Mouse (Mus musculus) kidney, embryonic 15.5 days (tissue): Measurements from ENCODE around the gene Rbms2. TPM values are rescaled to one million over a fixed set of nuclear protein-coding genes. Genes with fewer than 3 reads are reported as not detected.
A peak's percentile ranks its signal among the peaks of the same experiment; 100 is the strongest.
"Not testable (repeated sequence)": the region's sequence is repeated elsewhere in the genome, so short reads cannot be mapped to it uniquely, and the experiment has no call there.

Experiments used
- ATAC-seq: fragments of 200-750 bp; cut with Nextera tagmentation; replicated peaks from 2 replicates; pipeline ENCODE4 v1.8.0; 2017; ENCODE audit warnings: moderate TSS enrichment; ENCODE audit not compliant: low FRiP score
- H3K27ac ChIP-seq: fragments of 300-500 bp; sonication (generic); 2 replicates; pipeline ENCODE4 v1.5.1; 2015; ENCODE audit warnings: mild to moderate bottlenecking, inconsistent platforms
- H3K27me3 ChIP-seq: fragments of 300-500 bp; sonication (generic); 2 replicates; pipeline ENCODE4 v1.6.1; 2015; ENCODE audit warnings: inconsistent platforms
- H3K36me3 ChIP-seq: fragments of 300-500 bp; sonication (generic); 2 replicates; pipeline ENCODE4 v1.6.1; 2015; ENCODE audit warnings: inconsistent platforms
- H3K4me1 ChIP-seq: fragments of 300-500 bp; sonication (generic); 2 replicates; pipeline ENCODE4 v1.6.1; 2015; ENCODE audit warnings: inconsistent platforms
- H3K4me2 ChIP-seq: fragments of 300-500 bp; sonication (generic); 2 replicates; pipeline ENCODE4 v1.6.1; 2015; ENCODE audit warnings: moderate library complexity, mild to moderate bottlenecking, inconsistent platforms
- H3K4me3 ChIP-seq: fragments of 300-500 bp; sonication (generic); replicated peaks from 2 replicates; pipeline ENCODE4 v1.5.1; 2015; ENCODE audit warnings: mild to moderate bottlenecking, inconsistent platforms
- H3K9ac ChIP-seq: fragments of 300-500 bp; sonication (generic); 2 replicates; pipeline ENCODE4 v1.6.1; 2015; ENCODE audit warnings: mild to moderate bottlenecking, inconsistent platforms
- H3K9me3 ChIP-seq: fragments of 300-500 bp; sonication (generic); replicated peaks from 2 replicates; pipeline ENCODE4 v1.6.1; 2016; ENCODE audit warnings: inconsistent platforms
- WGBS: fragments of 180-500 bp; shearing (Covaris S2); methylation state at CpG from one replicate; pipeline ENCODE4 v1.1.7; 2015; ENCODE audit warnings: mixed read lengths; 5-methylcytosine and 5-hydroxymethylcytosine counted together
- polyA plus RNA-seq: library from polyadenylated mRNA; unstranded; fragments of >200 nt; fragmentation: Nextera tagmentation; extraction: Ambion mirVana; gene quantifications from 2 replicates; pipeline ENCODE4 v1.2.1, GENCODE M21; 2015

Rbms2 gene
- polyA plus RNA-seq, 1 experiment from 2014 or later = 42.8 TPM

DNA sequence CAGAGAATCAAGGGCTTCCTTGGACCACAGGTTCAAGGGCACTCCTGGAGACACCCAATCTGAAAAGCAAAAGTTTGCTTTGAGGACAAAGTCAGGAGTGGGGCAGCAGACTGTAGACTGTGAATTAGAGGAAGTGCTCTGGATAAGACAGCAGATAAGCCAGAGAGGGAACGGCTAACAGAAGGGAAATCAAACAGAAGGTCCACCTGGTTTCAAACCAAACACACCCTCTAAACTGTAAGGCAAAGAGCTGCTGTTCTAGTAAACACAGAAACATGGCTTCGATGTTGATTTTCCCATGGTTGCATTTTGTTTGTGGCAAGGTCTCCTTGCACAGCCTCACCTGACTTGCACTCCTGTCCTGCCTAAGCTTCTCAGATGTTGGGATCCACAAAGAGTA is 11.4 kb upstream of the Rbms2 start:
- 67% methylated on average over 2 of the region's 2 CpGs for WGBS
- H3K9me3 ChIP-seq = no peaks in the 10 kb centered on the region
- H3K27ac ChIP-seq = no peak overlapping the region
- ATAC-seq = no peak
- peaks cover 23% of the 10 kb centered on the region for H3K27me3 ChIP-seq
- peaks cover 18% of the 10 kb centered on the region for H3K4me1 ChIP-seq
- no peaks in the 10 kb centered on the region for H3K36me3 ChIP-seq
- H3K4me2 ChIP-seq = no peak overlapping the region
- no peak overlapping the region for H3K4me3 ChIP-seq
- H3K9ac ChIP-seq = no peak overlapping the region

DNA sequence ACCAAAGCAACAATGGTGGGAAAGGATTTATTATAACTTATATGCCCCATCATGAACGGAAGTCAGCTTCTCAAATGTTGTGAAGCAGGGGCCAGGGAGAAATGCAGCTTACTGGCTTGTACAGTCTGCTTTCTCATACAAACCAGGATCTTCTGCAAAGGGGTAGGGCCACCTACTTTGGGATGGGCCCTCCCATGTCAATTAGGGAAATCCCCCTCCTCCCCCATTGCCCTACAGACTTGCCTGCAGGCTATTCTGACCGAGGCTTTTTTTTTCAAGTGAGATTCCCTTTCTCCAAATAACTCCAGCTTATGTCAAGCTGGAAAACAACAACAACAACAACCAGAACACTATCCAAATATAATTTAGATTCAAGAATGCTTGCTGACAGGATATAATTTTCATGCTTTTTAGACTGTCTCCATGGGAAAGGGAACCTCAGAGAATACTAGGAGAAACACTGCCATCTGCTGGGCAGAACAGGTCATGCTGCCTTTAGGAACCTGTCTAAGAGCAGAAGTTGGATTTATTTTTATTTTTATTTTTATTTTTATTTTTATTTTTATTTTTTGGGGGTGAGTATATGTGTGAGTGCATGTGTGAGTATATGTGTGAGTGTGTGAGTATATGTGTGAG is 8.3 kb upstream of the Rbms2 start:
- H3K36me3 ChIP-seq = no peaks in the 10 kb centered on the region
- H3K9me3 ChIP-seq = no peaks in the 10 kb centered on the region
- no peak overlapping the region for H3K4me2 ChIP-seq
- no peak for ATAC-seq
- H3K27me3 ChIP-seq = peaks cover 4% of the 10 kb centered on the region; the same call in 1 of the 2 replicates
- H3K27ac ChIP-seq = peak overlapping the region; percentile 22; the same call in 1 of the 2 replicates
- 41% methylated on average over 2 of the region's 2 CpGs for WGBS
- H3K9ac ChIP-seq = no peak overlapping the region
- H3K4me3 ChIP-seq = no peak overlapping the region
- H3K4me1 ChIP-seq = peaks cover 4% of the 10 kb centered on the region

DNA sequence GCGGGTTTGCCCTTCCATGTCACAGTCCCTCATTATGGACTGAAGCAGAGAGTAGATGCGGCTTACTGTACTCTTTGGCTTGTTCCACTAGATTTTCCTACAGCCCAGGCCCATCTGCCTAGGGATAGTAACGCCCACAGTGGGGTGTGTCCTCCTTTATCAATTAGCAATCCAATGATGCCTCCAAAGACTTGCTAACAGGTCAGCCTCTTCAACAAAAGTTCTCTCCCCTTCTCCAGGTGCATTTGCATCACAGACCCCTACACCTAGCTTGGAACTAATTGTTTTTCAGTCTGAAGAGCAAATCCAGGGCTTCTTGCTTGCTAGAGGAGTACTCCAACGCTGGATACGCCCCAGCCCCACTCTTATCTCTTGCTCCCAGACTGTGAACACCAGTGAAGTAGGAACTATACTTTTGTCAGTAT is 7.1 kb upstream of the Rbms2 start:
- 67% methylated on average over 5 of the region's 5 CpGs for WGBS
- peaks cover 4% of the 10 kb centered on the region; the same call in 1 of the 2 replicates for H3K27me3 ChIP-seq
- H3K4me1 ChIP-seq = peaks cover 8% of the 10 kb centered on the region
- H3K4me2 ChIP-seq = no peak overlapping the region
- no peaks in the 10 kb centered on the region for H3K36me3 ChIP-seq
- ATAC-seq = no peak
- H3K4me3 ChIP-seq = no peak overlapping the region
- H3K9me3 ChIP-seq = no peaks in the 10 kb centered on the region
- no peak overlapping the region for H3K9ac ChIP-seq
- H3K27ac ChIP-seq = no peak overlapping the region

DNA sequence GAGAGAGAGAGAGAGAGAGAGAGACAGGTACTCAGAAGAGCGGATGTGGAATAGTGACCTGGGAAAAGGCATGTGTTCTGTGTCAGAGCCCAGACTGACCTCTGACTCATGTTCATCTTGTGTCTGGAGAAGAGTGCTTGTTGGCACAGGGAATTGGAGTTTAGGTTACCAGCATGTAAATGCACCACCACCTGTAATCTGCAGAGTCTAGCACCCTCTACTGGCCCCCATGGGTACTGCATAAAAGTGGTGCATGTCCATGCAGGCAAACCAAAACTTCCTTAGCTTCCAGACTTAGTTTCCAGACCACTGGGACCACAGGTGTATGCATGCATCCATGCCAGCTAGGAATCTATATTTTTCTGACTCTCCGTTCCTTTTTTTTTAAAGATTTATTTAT is 5.9 kb upstream of the Rbms2 start:
- Histone ChIP-seq H3K27ac (no peak overlapping the region), H3K9me3 (no peaks in the 10 kb centered on the region)

DNA sequence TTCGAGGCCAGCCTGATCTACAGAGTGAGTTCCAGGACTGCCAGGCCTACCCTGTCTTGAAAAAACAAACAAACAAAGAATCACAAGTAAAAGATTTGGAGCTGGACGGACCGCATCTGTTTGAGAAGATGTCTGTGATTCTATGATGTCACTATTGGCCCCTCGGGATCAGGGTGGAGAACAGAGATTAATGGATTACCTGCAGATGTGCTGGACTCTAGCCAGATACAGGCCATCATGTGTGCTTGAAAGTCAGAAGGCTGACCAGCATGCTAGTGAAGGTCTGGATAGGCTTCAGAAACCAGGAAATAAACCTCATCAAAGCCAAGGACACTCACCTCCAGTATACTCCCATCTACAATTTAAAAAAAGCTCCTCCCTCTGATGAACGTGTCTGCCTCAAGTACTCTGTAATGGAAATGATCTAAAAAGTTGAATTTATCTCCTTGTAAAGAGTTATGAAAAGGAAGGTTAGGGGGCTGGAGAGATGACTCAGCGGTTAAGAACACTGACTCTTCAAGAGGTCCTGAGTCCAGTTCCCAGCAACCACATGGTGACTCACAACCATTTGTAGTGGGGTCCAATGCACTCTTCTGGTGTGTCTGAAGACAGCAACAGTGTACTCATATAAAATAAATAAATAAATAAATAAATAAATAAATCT is 5.3 kb upstream of the Rbms2 start:
- no peak overlapping the region for H3K9ac ChIP-seq
- H3K27me3 ChIP-seq = no peaks in the 10 kb centered on the region
- no peak overlapping the region for H3K27ac ChIP-seq
- no peak overlapping the region for H3K4me2 ChIP-seq
- H3K4me1 ChIP-seq = peaks cover 10% of the 10 kb centered on the region
- no peak for ATAC-seq
- no peaks in the 10 kb centered on the region for H3K9me3 ChIP-seq
- WGBS = 65% methylated on average over 6 of the region's 6 CpGs
- no peak overlapping the region for H3K4me3 ChIP-seq
- no peaks in the 10 kb centered on the region for H3K36me3 ChIP-seq

More for the DNA sequence above, 5.9 kb upstream of the Rbms2 start:
- Histone ChIP-seq H3K9ac (no peak overlapping the region), H3K4me2 (no peak overlapping the region), H3K27me3 (0 out of 2 replicates have a peak, but pooled peaks cover under 1% of the 10 kb centered on the region), H3K4me3 (no peak overlapping the region), H3K36me3 (no peaks in the 10 kb centered on the region), H3K4me1 (peaks cover 8% of the 10 kb centered on the region)
- 46% methylated on average over 2 of the region's 2 CpGs for WGBS
- ATAC-seq = peak; percentile 66

DNA sequence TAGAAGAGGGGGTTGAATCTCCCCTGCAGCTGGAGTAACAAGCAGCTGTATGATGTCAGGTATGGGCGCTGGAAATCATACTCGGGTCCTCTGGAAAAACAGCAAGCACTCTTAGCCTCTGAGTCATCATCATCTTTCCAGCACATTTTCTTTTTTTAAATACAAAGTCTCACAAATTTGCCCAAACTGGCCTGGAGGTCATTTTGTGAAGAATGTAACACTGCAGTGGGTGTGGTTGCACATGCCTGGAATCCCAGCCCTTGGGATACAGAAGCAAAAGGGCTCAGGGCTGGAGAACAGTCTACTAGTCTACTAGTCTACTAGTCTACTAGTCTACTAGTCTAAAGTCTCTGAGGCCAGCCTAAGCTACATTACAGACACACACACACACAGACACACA is 4.2 kb upstream of the Rbms2 start:
- H3K4me2 ChIP-seq = no peak overlapping the region
- no peak for ATAC-seq
- no peaks in the 10 kb centered on the region for H3K36me3 ChIP-seq
- H3K4me3 ChIP-seq = no peak overlapping the region
- H3K4me1 ChIP-seq = peaks cover 21% of the 10 kb centered on the region
- 85% methylated on average over 2 of the region's 2 CpGs for WGBS
- no peak overlapping the region for H3K27ac ChIP-seq
- no peak overlapping the region for H3K9ac ChIP-seq
- no peaks in the 10 kb centered on the region for H3K9me3 ChIP-seq
- H3K27me3 ChIP-seq = no peaks in the 10 kb centered on the region

DNA sequence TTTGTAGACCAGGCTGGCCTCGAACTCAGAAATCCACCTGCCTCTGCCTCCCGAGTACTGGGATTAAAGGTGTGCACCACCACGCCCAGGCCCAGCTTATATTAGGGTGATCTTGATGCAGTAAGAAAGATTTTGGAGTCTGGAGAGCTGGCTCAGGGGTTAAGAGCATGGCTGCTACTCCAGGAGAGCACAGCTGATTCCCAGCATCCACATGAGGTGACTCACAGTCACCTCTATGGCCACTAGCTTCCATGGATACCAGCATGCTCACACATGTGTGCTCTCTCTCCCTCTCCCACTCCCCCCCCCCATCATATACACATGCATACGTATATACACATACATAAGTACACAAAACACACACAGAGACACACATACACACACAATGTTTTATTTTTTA is 2.8 kb downstream of the Rbms2 start:
- no peaks in the 10 kb centered on the region for H3K27me3 ChIP-seq
- H3K27ac ChIP-seq = no peak overlapping the region
- H3K36me3 ChIP-seq = no peaks in the 10 kb centered on the region
- no peak overlapping the region for H3K4me2 ChIP-seq
- H3K4me1 ChIP-seq = peaks cover 45% of the 10 kb centered on the region
- H3K9ac ChIP-seq = no peak overlapping the region
- WGBS = 92% methylated on average over 4 of the region's 4 CpGs
- no peak overlapping the region for H3K4me3 ChIP-seq
- no peak for ATAC-seq
- no peaks in the 10 kb centered on the region for H3K9me3 ChIP-seq

DNA sequence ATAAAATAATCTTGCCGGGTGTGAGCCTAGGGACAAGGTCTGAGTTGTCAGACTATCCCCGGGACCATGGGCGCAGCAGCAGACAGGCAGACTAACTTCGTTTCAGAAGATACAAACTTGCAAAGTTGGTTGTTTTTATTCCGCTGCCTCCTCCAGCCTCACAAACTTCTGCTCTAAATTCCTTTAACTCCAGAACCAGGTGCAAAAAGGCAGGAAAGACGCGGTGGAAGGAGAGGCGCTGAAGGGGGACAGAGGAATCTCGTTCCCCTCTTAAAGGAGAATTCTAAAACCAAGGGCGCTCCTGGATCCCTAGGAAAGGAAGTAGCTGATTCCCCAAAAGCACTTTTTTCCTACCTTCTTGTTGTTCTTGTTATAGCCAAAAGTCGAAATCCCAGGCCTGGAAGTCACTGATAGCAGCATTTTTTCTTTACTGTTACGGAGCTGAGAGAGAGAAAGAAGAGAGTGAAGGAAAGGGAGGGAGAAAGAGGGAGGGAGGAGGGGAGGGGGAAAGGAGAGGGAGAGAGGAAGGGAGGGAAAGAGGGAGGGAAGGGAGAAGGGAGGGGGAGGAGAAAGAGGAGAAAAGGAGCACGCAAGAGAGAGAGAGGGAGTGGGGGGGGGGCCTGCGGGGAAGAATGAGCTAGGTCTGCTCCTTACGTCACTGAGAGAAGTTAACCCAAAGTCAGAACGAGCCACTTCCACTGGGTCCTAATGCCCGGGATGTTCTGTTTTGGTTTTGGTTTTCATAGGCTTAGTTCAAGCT is 3.9 kb downstream of the Rbms2 start:
- no peaks in the 10 kb centered on the region for H3K27me3 ChIP-seq
- H3K4me1 ChIP-seq = peaks cover 45% of the 10 kb centered on the region
- under 1% methylated on average over 17 of the region's 17 CpGs for WGBS
- H3K36me3 ChIP-seq = no peaks in the 10 kb centered on the region
- peak overlapping the region; percentile 97 for H3K27ac ChIP-seq
- peak; percentile 77 for ATAC-seq
- no peaks in the 10 kb centered on the region for H3K9me3 ChIP-seq
- peak overlapping the region; percentile 74 for H3K4me3 ChIP-seq
- H3K9ac ChIP-seq = peak overlapping the region; percentile 76
- peak overlapping the region; percentile 73 for H3K4me2 ChIP-seq

DNA sequence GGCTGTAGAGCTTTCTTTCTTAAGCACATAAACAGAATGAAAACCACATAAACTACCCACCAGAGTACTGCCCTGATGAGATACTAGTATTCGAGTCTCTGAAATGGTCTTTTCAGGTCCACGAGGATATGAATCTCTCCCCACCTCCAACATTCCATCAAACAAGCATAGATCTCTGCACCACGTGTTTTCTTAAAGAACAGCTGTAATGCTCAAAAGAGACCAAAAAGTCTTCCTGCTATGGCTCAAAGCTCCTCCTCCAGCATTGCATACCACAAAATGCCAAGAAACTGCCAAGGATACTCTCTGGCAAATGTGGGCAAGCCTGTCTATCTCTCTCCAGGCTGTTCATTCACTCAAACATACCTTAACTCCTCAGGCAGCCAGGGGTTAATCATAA is 4.8 kb downstream of the Rbms2 start:
- Histone ChIP-seq H3K4me1 (peaks cover 42% of the 10 kb centered on the region), H3K4me3 (peak overlapping the region; percentile 74), H3K27ac (peak overlapping the region; percentile 97), H3K4me2 (peak overlapping the region; percentile 73), H3K9me3 (no peaks in the 10 kb centered on the region), H3K27me3 (no peaks in the 10 kb centered on the region), H3K36me3 (no peaks in the 10 kb centered on the region), H3K9ac (peak overlapping the region; percentile 76)
- WGBS = 12% methylated on average over 3 of the region's 3 CpGs
- ATAC-seq = no peak

DNA sequence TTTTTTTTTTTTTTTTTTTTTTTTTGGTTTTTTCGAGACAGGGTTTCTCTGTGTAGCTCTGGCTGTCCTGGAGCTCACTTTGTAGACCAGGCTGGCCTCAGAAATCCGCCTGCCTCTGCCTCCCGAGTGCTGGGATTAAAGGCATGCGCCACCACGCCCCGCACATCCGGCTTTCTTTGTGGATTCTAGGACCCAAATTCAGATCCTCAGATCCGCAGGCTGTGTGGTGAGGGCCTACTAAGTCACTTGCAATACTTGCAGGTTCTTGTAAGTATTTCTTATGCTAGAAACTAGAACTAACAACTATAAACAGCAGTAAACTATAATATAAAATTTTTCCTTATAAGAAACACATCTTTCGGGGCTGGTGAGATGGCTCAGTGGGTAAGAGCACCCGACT is 8.7 kb downstream of the Rbms2 start:
- not testable (repeated sequence) for H3K4me2 ChIP-seq, H3K9ac ChIP-seq, H3K36me3 ChIP-seq, H3K4me3 ChIP-seq, H3K27ac ChIP-seq, ATAC-seq, H3K27me3 ChIP-seq, H3K9me3 ChIP-seq
- WGBS = 95% methylated on average over 10 of the region's 10 CpGs
- H3K4me1 ChIP-seq = peaks cover 29% of the 10 kb centered on the region

DNA sequence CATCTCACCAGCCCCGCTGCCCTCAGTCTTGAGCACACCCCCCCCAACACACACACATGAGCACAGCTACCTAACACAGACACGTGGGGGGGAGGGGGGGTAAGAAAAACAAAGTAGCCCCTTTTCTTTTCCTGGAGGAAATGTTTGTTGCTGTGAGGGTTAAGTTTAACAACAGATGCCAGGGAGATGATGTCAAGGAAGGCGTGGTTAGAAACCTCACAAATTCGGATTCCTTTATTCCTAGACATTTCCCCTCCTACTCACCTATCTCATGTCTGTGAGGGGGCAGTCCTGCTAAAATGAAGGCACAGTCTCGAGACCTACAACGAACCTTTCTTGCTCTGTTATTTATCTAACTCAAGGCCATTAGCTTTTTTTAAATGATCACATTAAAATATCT is 13.0 kb downstream of the Rbms2 start:
- Histone ChIP-seq H3K27ac (peak overlapping the region; percentile 61; the same call in 1 of the 2 replicates), H3K27me3 (no peaks in the 10 kb centered on the region), H3K9me3 (no peaks in the 10 kb centered on the region), H3K9ac (no peak overlapping the region), H3K4me1 (peaks cover 13% of the 10 kb centered on the region; the same call in 1 of the 2 replicates), H3K4me2 (no peak overlapping the region), H3K4me3 (no peak overlapping the region), H3K36me3 (peaks cover 11% of the 10 kb centered on the region)
- no peak for ATAC-seq
- WGBS = 33% methylated on average over 6 of the region's 6 CpGs

DNA sequence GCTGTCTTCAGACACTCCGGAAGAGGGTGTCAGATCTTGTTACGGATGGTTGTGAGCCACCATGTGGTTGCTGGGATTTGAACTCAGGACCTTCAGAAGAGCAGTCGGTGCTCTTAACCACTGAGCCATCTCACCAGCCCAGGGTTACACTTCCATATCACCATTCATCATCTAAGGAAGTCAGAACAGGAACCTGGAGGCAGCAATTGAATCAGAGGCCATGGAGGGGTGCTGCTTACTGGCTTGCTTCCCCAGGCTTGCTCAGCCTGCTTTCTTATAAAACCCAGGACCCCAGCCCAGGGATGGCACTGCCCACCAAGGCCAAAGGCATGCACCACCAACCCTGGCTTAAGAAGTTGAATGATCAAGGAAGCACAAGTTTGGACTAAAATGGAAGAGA is 14.4 kb downstream of the Rbms2 start:
- peaks cover 13% of the 10 kb centered on the region; the same call in 1 of the 2 replicates for H3K4me1 ChIP-seq
- not testable (repeated sequence) for H3K4me2 ChIP-seq, ATAC-seq, H3K9me3 ChIP-seq, H3K27ac ChIP-seq, H3K4me3 ChIP-seq, H3K27me3 ChIP-seq, H3K9ac ChIP-seq
- WGBS = 81% methylated on average over 3 of the region's 3 CpGs
- H3K36me3 ChIP-seq = peaks cover 14% of the 10 kb centered on the region
